Mouse (Mus musculus) myocyte (in vitro differentiated cells): ENCODE data around the gene Epb42. TPM values are rescaled to one million over a fixed set of nuclear protein-coding genes. Genes with fewer than 3 reads are reported as not detected.

Experiments
- H3K27me3 ChIP-seq: one replicate; pipeline ENCODE4 v1.6.1; 2011; ENCODE audit not compliant: control insufficient read depth, insufficient read depth, insufficient read length
- H3K36me3 ChIP-seq: one replicate; pipeline ENCODE4 v1.6.1; 2011; ENCODE audit not compliant: control insufficient read depth, insufficient read depth
- H3K4me2 ChIP-seq: one replicate; pipeline ENCODE4 v1.6.1; 2011; ENCODE audit warnings: low read depth, control low read depth
- H3K4me3 ChIP-seq: one replicate; pipeline ENCODE4 v1.5.1; 2011; ENCODE audit warnings: mild to moderate bottlenecking, control low read depth, moderate library complexity
- H3K79me2 ChIP-seq: one replicate; pipeline ENCODE4 v1.6.1; 2011; ENCODE audit not compliant: control insufficient read depth, insufficient read depth
- H3ac ChIP-seq: one replicate; pipeline ENCODE4 v1.6.1; 2011; ENCODE audit not compliant: control insufficient read depth, insufficient read length
- CEBPB ChIP-seq: IDR thresholded peaks from 2 replicates; pipeline ENCODE4 v1.6.1; 2011; ENCODE audit warnings: mild to moderate bottlenecking, moderate library complexity; ENCODE audit not compliant: poor library complexity, insufficient read depth, severe bottlenecking
- E2F4 ChIP-seq: IDR thresholded peaks from one replicate; pipeline ENCODE4 v1.6.1; 2011; ENCODE audit warnings: mild to moderate bottlenecking, control low read depth, moderate library complexity; ENCODE audit not compliant: insufficient read depth
- MAX ChIP-seq: IDR thresholded peaks from one replicate; pipeline ENCODE4 v1.6.1; 2011; ENCODE audit warnings: low read depth, mild to moderate bottlenecking, control low read depth
- MYOD1 ChIP-seq, 3 experiments: IDR thresholded peaks; one replicate each; pipeline ENCODE4 v1.6.1; 2011; ENCODE audit warnings: control low read depth in 2 of 3, low read depth in 2 of 3, mild to moderate bottlenecking in 2 of 3, moderate library complexity in 1 of 3; ENCODE audit not compliant: insufficient read length in 2 of 3, control insufficient read depth in 1 of 3
- MYOG ChIP-seq, 3 experiments: IDR thresholded peaks; one replicate each; pipeline ENCODE4 v1.6.1; 2011; ENCODE audit warnings: control low read depth in 2 of 3, low read depth in 2 of 3, mild to moderate bottlenecking in 2 of 3; ENCODE audit not compliant: insufficient read length in 2 of 3, control insufficient read depth in 1 of 3, insufficient read depth in 1 of 3
- POLR2A ChIP-seq: IDR thresholded peaks from one replicate; pipeline ENCODE4 v1.6.1; 2011; ENCODE audit warnings: low read depth, mild to moderate bottlenecking, control low read depth, moderate library complexity; ENCODE audit not compliant: insufficient read length
- POLR2AphosphoS2 ChIP-seq: IDR thresholded peaks from one replicate; pipeline ENCODE4 v1.6.1; 2011; ENCODE audit warnings: low read depth, control low read depth; ENCODE audit not compliant: insufficient read length
- REST ChIP-seq: IDR thresholded peaks from one replicate; pipeline ENCODE4 v1.6.1; 2011; ENCODE audit warnings: mild to moderate bottlenecking, control low read depth, moderate library complexity; ENCODE audit not compliant: insufficient read depth, insufficient read length
- SRF ChIP-seq: IDR thresholded peaks from one replicate; pipeline ENCODE4 v1.6.1; 2011; ENCODE audit warnings: low read depth; ENCODE audit not compliant: control insufficient read depth, insufficient read length
- TCF12 ChIP-seq: IDR thresholded peaks from one replicate; pipeline ENCODE4 v1.6.1; 2011; ENCODE audit warnings: mild to moderate bottlenecking, control low read depth; ENCODE audit not compliant: poor library complexity, insufficient read depth, severe bottlenecking
- TCF3 ChIP-seq: IDR thresholded peaks from one replicate; pipeline ENCODE4 v1.6.1; 2011; ENCODE audit warnings: low read depth, control low read depth; ENCODE audit not compliant: insufficient read length
- USF1 ChIP-seq: IDR thresholded peaks from one replicate; pipeline ENCODE4 v1.6.1; 2011; ENCODE audit warnings: low read depth, mild to moderate bottlenecking, control low read depth, moderate library complexity
- polyA plus RNA-seq: library from polyadenylated mRNA; unstranded; fragments of >200 nt; fragmentation: generic; extraction: Trizol; gene quantifications from one replicate; pipeline ENCODE4 v1.2.1, GENCODE M21; 2012; ENCODE audit warnings: missing spikeins

Gene Epb42
- polyA plus RNA-seq, 1 experiment: not detected

DNA sequence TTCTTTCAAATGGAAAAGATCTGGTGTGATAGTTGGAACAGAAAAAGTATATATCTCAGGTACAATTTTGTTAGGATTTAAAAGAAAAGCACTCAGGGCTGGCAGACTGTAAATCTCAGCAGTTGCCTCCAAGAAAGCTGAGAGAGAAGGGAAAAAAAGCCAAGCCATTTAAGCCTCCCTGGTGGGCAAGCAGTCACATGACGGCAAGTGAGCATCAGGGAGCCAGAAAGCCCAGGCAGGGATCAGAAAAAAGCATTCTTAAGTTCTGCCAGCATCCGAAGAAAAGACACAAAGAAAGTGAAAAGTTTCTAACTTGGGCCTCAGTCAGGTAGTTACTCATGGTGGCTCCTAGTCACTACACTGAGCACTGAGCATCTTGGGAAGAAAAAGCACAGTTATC lies 53.3 kb downstream of the Epb42 start:
- H3K27me3 ChIP-seq: no peaks in the 10 kb centered on the region
- no peak overlapping the region for H3K4me2 ChIP-seq
- TF ChIP-seq E2F4 (no peak), POLR2A (no peak), MAX (no peak), MYOD1 (IDR thresholded peaks at IDR 0.05; ENCODE audit: control insufficient read depth in 1 of 3, insufficient read length in 2 of 3, low read depth in 2 of 3) (no peak), MYOG (IDR thresholded peaks at IDR 0.05; ENCODE audit: control insufficient read depth in 1 of 3, insufficient read depth in 1 of 3, insufficient read length in 2 of 3, low read depth in 2 of 3) (no peak), SRF (no peak), USF1 (no peak), CEBPB (no peak), REST (no peak), TCF3 (no peak), POLR2AphosphoS2 (no peak), TCF12 (no peak)
- H3K36me3 ChIP-seq: no peaks in the 10 kb centered on the region
- H3ac ChIP-seq: no peak overlapping the region
- H3K4me3 ChIP-seq: no peak overlapping the region
- no peaks in the 10 kb centered on the region for H3K79me2 ChIP-seq

DNA sequence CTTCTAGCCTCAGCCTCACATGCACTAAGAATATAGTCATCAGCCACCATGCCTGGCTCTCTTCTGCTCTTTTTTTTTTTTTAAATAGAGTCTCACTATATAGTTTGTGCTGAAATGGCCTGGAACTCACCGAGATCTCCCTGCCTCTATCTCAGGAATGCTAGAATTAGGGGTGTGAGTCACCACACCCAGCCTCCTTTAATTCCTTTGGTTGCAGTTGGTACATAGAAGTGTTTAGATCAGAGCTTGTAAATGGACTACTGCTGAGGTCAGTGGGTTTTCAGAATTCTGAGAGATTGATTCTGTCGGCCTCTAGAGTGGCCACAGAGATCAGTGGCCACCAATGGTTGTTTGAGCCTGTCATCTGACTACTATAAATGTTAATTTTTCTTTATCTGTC lies 56.0 kb downstream of the Epb42 start:
- H3ac ChIP-seq: no peak overlapping the region
- H3K27me3 ChIP-seq: no peaks in the 10 kb centered on the region
- no peak for TF ChIP-seq MAX
- no peak for TF ChIP-seq MYOD1 (IDR thresholded peaks at IDR 0.05; ENCODE audit: control insufficient read depth in 1 of 3, insufficient read length in 2 of 3, low read depth in 2 of 3)
- no peak for TF ChIP-seq POLR2A
- TF ChIP-seq E2F4: no peak
- no peak for TF ChIP-seq CEBPB
- no peak for TF ChIP-seq TCF12
- TF ChIP-seq TCF3: no peak
- no peak for TF ChIP-seq USF1
- no peak for TF ChIP-seq MYOG (IDR thresholded peaks at IDR 0.05; ENCODE audit: control insufficient read depth in 1 of 3, insufficient read depth in 1 of 3, insufficient read length in 2 of 3, low read depth in 2 of 3)
- TF ChIP-seq POLR2AphosphoS2: no peak
- TF ChIP-seq REST: no peak
- no peak for TF ChIP-seq SRF
- no peaks in the 10 kb centered on the region for H3K79me2 ChIP-seq
- no peaks in the 10 kb centered on the region for H3K36me3 ChIP-seq
- H3K4me2 ChIP-seq: peak overlapping the region; percentile 56
- no peak overlapping the region for H3K4me3 ChIP-seq

DNA sequence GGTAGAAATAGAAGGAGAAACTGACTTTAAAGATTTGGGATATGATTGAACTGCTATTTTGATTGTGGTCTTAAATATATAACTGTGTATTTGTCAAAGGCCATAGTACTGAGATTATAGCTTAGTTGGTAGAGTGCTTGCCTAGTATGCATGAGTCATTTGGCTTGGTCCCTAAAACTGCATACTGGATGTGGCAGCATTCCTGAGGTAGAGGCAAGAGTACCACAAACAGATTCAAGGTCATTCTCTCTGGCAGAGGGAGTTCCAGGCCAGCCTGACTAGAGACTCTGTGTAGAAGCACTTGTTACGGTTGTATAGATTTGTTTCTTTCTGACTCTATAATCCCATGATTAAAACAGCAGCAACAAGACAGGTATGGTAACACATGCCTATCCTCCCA lies 57.1 kb downstream of the Epb42 start:
- Histone ChIP-seq H3K79me2 (no peaks in the 10 kb centered on the region), H3ac (no peak overlapping the region)

DNA sequence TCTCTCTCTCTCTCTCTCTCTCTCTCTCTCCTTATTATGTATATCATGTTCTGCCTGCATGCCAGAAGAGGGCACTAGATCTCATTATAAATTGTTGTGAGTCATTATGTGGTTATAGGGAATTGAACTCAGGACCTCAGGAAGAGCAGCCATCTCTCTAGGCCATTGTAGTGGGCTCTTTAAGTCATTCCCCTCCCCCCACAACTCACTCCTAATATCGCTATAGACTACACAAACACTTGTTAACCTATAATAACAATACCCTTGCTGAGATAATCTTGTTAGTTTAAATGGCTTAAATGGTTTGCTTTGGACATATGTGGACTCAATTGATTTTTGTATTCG lies 58.2 kb downstream of the Epb42 start:
- Histone ChIP-seq H3K36me3 (no peaks in the 10 kb centered on the region), H3K4me2 (no peak overlapping the region), H3K27me3 (no peaks in the 10 kb centered on the region), H3K79me2 (no peaks in the 10 kb centered on the region), H3K4me3 (no peak overlapping the region), H3ac (no peak overlapping the region)
- TF ChIP-seq MYOD1 (IDR thresholded peaks at IDR 0.05; ENCODE audit: control insufficient read depth in 1 of 3, insufficient read length in 2 of 3, low read depth in 2 of 3): no peak
- no peak for TF ChIP-seq REST
- no peak for TF ChIP-seq POLR2A
- no peak for TF ChIP-seq SRF
- TF ChIP-seq TCF12: no peak
- TF ChIP-seq MAX: no peak
- no peak for TF ChIP-seq CEBPB
- TF ChIP-seq USF1: no peak
- no peak for TF ChIP-seq TCF3
- TF ChIP-seq E2F4: no peak
- TF ChIP-seq POLR2AphosphoS2: no peak
- TF ChIP-seq MYOG (IDR thresholded peaks at IDR 0.05; ENCODE audit: control insufficient read depth in 1 of 3, insufficient read depth in 1 of 3, insufficient read length in 2 of 3, low read depth in 2 of 3): no peak

More for the DNA sequence above, 57.1 kb downstream of the Epb42 start:
- Histone ChIP-seq H3K4me3 (no peak overlapping the region), H3K4me2 (peak overlapping the region; percentile 56), H3K36me3 (no peaks in the 10 kb centered on the region), H3K27me3 (no peaks in the 10 kb centered on the region)
- TF ChIP-seq SRF (no peak), USF1 (no peak), MAX (no peak), POLR2AphosphoS2 (no peak), MYOD1 (IDR thresholded peaks at IDR 0.05; ENCODE audit: control insufficient read depth in 1 of 3, insufficient read length in 2 of 3, low read depth in 2 of 3) (no peak), CEBPB (no peak), E2F4 (no peak), REST (no peak), TCF12 (no peak), POLR2A (no peak), TCF3 (no peak), MYOG (IDR thresholded peaks at IDR 0.05; ENCODE audit: control insufficient read depth in 1 of 3, insufficient read depth in 1 of 3, insufficient read length in 2 of 3, low read depth in 2 of 3) (no peak)
